Mouse (Mus musculus) forebrain, embryonic 13.5 days (tissue): ENCODE measurements around the gene 4930513O06Rik. TPM values are rescaled to one million over a fixed set of nuclear protein-coding genes. Genes with fewer than 3 reads are reported as not detected.

Experiments
- ATAC-seq: fragments of 200-750 bp; cut with Nextera tagmentation; 2 replicates; pipeline ENCODE4 v1.8.0; 2017
- H3K27ac ChIP-seq: fragments of 300-500 bp; sonication (generic); 2 replicates; pipeline ENCODE4 v1.5.1; 2015; ENCODE audit warnings: inconsistent platforms, mild to moderate bottlenecking, moderate library complexity
- H3K27me3 ChIP-seq: fragments of 300-500 bp; sonication (generic); 2 replicates; pipeline ENCODE4 v1.6.1; 2015; ENCODE audit warnings: mild to moderate bottlenecking, inconsistent platforms
- H3K36me3 ChIP-seq: fragments of 300-500 bp; sonication (generic); 2 replicates; pipeline ENCODE4 v1.6.1; 2015; ENCODE audit warnings: mild to moderate bottlenecking, inconsistent platforms; ENCODE audit not compliant: poor library complexity, severe bottlenecking
- H3K4me1 ChIP-seq: fragments of 300-500 bp; sonication (generic); 2 replicates; pipeline ENCODE4 v1.6.1; 2015; ENCODE audit warnings: inconsistent platforms
- H3K4me2 ChIP-seq: fragments of 300-500 bp; sonication (generic); 2 replicates; pipeline ENCODE4 v1.6.1; 2015; ENCODE audit warnings: inconsistent platforms, mild to moderate bottlenecking, moderate library complexity
- H3K4me3 ChIP-seq: fragments of 300-500 bp; sonication (generic); 2 replicates; pipeline ENCODE4 v1.5.1; 2015; ENCODE audit warnings: mild to moderate bottlenecking, inconsistent platforms
- H3K9ac ChIP-seq: fragments of 300-500 bp; sonication (generic); 2 replicates; pipeline ENCODE4 v1.6.1; 2015; ENCODE audit warnings: mild to moderate bottlenecking, inconsistent platforms
- H3K9me3 ChIP-seq: fragments of 300-500 bp; sonication (generic); replicated peaks from 2 replicates; pipeline ENCODE4 v1.6.1; 2016; ENCODE audit warnings: inconsistent platforms
- WGBS: fragments of 180-500 bp; shearing (Covaris S2); methylation state at CpG from one replicate; pipeline ENCODE4 v1.1.7; 2015; 5-methylcytosine and 5-hydroxymethylcytosine counted together
- polyA plus RNA-seq: library from polyadenylated mRNA; unstranded; fragments of >200 nt; fragmentation: Nextera tagmentation; extraction: Ambion mirVana; gene quantifications from 2 replicates; pipeline ENCODE4 v1.2.1, GENCODE M21; 2015

4930513O06Rik gene
- not detected in 2 replicates for polyA plus RNA-seq

GRCm38 (mm10) chrX:139085943-139086342 is at the start of gene 4930513O06Rik:
4930513O06Rik (plus strand) TSS chrX:139086243.
- no peak within 1 kb of the TSS for H3K27ac ChIP-seq
- no peaks in the 10 kb centered on the region for H3K36me3 ChIP-seq
- no peaks in the 10 kb centered on the region for H3K27me3 ChIP-seq
- H3K9me3 ChIP-seq = no peaks in the 10 kb centered on the region
- no peak within 1 kb of the TSS for H3K4me2 ChIP-seq
- no peak within 1 kb of the TSS for H3K9ac ChIP-seq
- H3K4me1 ChIP-seq = no peaks in the 10 kb centered on the region
- 94% methylated on average over 1 of the region's 1 CpGs for WGBS
- H3K4me3 ChIP-seq = no peak within 1 kb of the TSS
- ATAC-seq = no peak

- WGBS = 88% methylated on average over 1 of the region's 1 CpGs
- no peak for ATAC-seq
- Histone ChIP-seq H3K9ac (no peak overlapping the region), H3K36me3 (no peaks in the 10 kb centered on the region), H3K27ac (no peak overlapping the region), H3K27me3 (no peaks in the 10 kb centered on the region), H3K4me3 (no peak overlapping the region), H3K9me3 (no peaks in the 10 kb centered on the region), H3K4me2 (no peak overlapping the region), H3K4me1 (no peaks in the 10 kb centered on the region)
Observed at GRCm38 (mm10) chrX:139037666-139038065, 48.4 kb upstream of the 4930513O06Rik start.

GRCm38 (mm10) chrX:139039314-139039713 is 46.7 kb upstream of the 4930513O06Rik start:
- Histone ChIP-seq H3K4me1 (no peaks in the 10 kb centered on the region), H3K4me2 (no peak overlapping the region), H3K4me3 (no peak overlapping the region), H3K27ac (no peak overlapping the region), H3K9me3 (no peaks in the 10 kb centered on the region), H3K9ac (no peak overlapping the region), H3K27me3 (no peaks in the 10 kb centered on the region), H3K36me3 (no peaks in the 10 kb centered on the region)
- WGBS = 63% methylated on average over 2 of the region's 2 CpGs
- no peak for ATAC-seq

GRCm38 (mm10) chrX:139041148-139041547 is 44.9 kb upstream of the 4930513O06Rik start:
- Histone ChIP-seq H3K9ac (no peak overlapping the region), H3K27me3 (no peaks in the 10 kb centered on the region), H3K4me3 (no peak overlapping the region), H3K4me1 (no peaks in the 10 kb centered on the region), H3K27ac (no peak overlapping the region), H3K9me3 (no peaks in the 10 kb centered on the region), H3K4me2 (no peak overlapping the region), H3K36me3 (no peaks in the 10 kb centered on the region)
- WGBS = 79% methylated on average over 1 of the region's 1 CpGs
- no peak for ATAC-seq

GRCm38 (mm10) chrX:139051976-139052375 is 34.1 kb upstream of the 4930513O06Rik start:
- Histone ChIP-seq H3K9me3 (no peaks in the 10 kb centered on the region), H3K9ac (no peak overlapping the region), H3K4me2 (no peak overlapping the region), H3K27ac (no peak overlapping the region), H3K36me3 (no peaks in the 10 kb centered on the region), H3K4me3 (no peak overlapping the region), H3K27me3 (no peaks in the 10 kb centered on the region), H3K4me1 (no peaks in the 10 kb centered on the region)
- no peak for ATAC-seq
- 96% methylated on average over 1 of the region's 1 CpGs for WGBS

- no peak overlapping the region for H3K4me2 ChIP-seq
- H3K27ac ChIP-seq = no peak overlapping the region
- ATAC-seq = no peak
- no peaks in the 10 kb centered on the region for H3K4me1 ChIP-seq
- no peak overlapping the region for H3K9ac ChIP-seq
- no peaks in the 10 kb centered on the region for H3K9me3 ChIP-seq
- no peak overlapping the region for H3K4me3 ChIP-seq
- H3K36me3 ChIP-seq = no peaks in the 10 kb centered on the region
- H3K27me3 ChIP-seq = no peaks in the 10 kb centered on the region
- WGBS = 89% methylated on average over 1 of the region's 1 CpGs
Observed at GRCm38 (mm10) chrX:139053149-139053548, 32.9 kb upstream of the 4930513O06Rik start.

- no peaks in the 10 kb centered on the region for H3K4me1 ChIP-seq
- no peak overlapping the region for H3K4me2 ChIP-seq
- 88% methylated on average over 5 of the region's 5 CpGs for WGBS
Observed at GRCm38 (mm10) chrX:139064078-139064477, 22.0 kb upstream of the 4930513O06Rik start.

GRCm38 (mm10) chrX:139078493-139078892 is 7.5 kb upstream of the 4930513O06Rik start:
- no peaks in the 10 kb centered on the region for H3K36me3 ChIP-seq
- no peaks in the 10 kb centered on the region for H3K27me3 ChIP-seq
- H3K4me1 ChIP-seq = no peaks in the 10 kb centered on the region
- ATAC-seq = no peak
- no peak overlapping the region for H3K4me2 ChIP-seq
- no peak overlapping the region for H3K27ac ChIP-seq
- H3K9me3 ChIP-seq = no peaks in the 10 kb centered on the region
- H3K4me3 ChIP-seq = no peak overlapping the region
- WGBS = 84% methylated on average over 2 of the region's 2 CpGs
- H3K9ac ChIP-seq = no peak overlapping the region

More at GRCm38 (mm10) chrX:139064078-139064477, 22.0 kb upstream of the 4930513O06Rik start:
- H3K36me3 ChIP-seq = no peaks in the 10 kb centered on the region
- H3K27ac ChIP-seq = no peak overlapping the region
- no peak overlapping the region for H3K4me3 ChIP-seq
- H3K9ac ChIP-seq = no peak overlapping the region
- H3K9me3 ChIP-seq = no peaks in the 10 kb centered on the region
- ATAC-seq = no peak
- H3K27me3 ChIP-seq = no peaks in the 10 kb centered on the region

- ATAC-seq = no peak
- no peak within 1 kb of the TSS for H3K4me2 ChIP-seq
- no peak within 1 kb of the TSS for H3K4me3 ChIP-seq
- no peaks in the 10 kb centered on the region for H3K4me1 ChIP-seq
- H3K27me3 ChIP-seq = no peaks in the 10 kb centered on the region
- no peak within 1 kb of the TSS for H3K9ac ChIP-seq
- no peaks in the 10 kb centered on the region for H3K9me3 ChIP-seq
- no peak within 1 kb of the TSS for H3K27ac ChIP-seq
- H3K36me3 ChIP-seq = no peaks in the 10 kb centered on the region
Observed at GRCm38 (mm10) chrX:139085077-139085476, 966 bp upstream of the 4930513O06Rik start, which contains the start of gene Serpina7. Serpina7 (minus strand) TSS chrX:139085236.

- 63% methylated on average over 1 of the region's 1 CpGs for whole genome bisulfite sequencing
- no peak for ATAC-seq
- Histone ChIP-seq H3K9me3 (no peaks in the 10 kb centered on the region), H3K27ac (no peak overlapping the region), H3K4me3 (no peak overlapping the region), H3K9ac (no peak overlapping the region), H3K4me2 (no peak overlapping the region), H3K27me3 (no peaks in the 10 kb centered on the region), H3K4me1 (no peaks in the 10 kb centered on the region), H3K36me3 (no peaks in the 10 kb centered on the region)
Observed at GRCm38 (mm10) chrX:139097197-139097596, 11.2 kb downstream of the 4930513O06Rik start.

GRCm38 (mm10) chrX:139134031-139134430 is 48.0 kb downstream of the 4930513O06Rik start:
- WGBS = 45% methylated on average over 4 of the region's 4 CpGs
- Histone ChIP-seq H3K4me2 (no peak overlapping the region), H3K27me3 (no peaks in the 10 kb centered on the region), H3K9me3 (no peaks in the 10 kb centered on the region), H3K4me3 (no peak overlapping the region), H3K9ac (no peak overlapping the region), H3K27ac (no peak overlapping the region), H3K36me3 (no peaks in the 10 kb centered on the region), H3K4me1 (no peaks in the 10 kb centered on the region)
- ATAC-seq = no peak
